Mouse (Mus musculus): Measurements from ENCODE around the gene Dtnbp1.

- TF ChIP-seq CTCF (IDR thresholded peaks at IDR 0.05; ENCODE audit: insufficient read depth, low read depth, low read length) = no peak
- TF ChIP-seq POLR2A (IDR thresholded peaks at IDR 0.05; ENCODE audit: insufficient read depth, low read depth, low read length) = no peak
These were observed 99.6 kb downstream of the Dtnbp1 start for GRCm38 (mm10) chr13:44902299-44902698.

All from olfactory bulb, adult 2 months (tissue).